Mouse (Mus musculus): ENCODE results near the gene Thtpa. TPM values are rescaled to one million over a fixed set of nuclear protein-coding genes. Genes with fewer than 3 reads are reported as not detected.

The Thtpa gene
- polyA plus RNA-seq, 1 experiment from 2014 or later = 18.2 TPM

- peaks cover 47% of the 10 kb centered on the region for H3K27me3 ChIP-seq (ENCODE audit: control insufficient read depth, insufficient read depth, low read length)
- peak overlapping the region; percentile 99 for H3K4me2 ChIP-seq (replicated peaks; ENCODE audit: low read depth, low read length)
- H3K36me3 ChIP-seq (ENCODE audit: control insufficient read depth, insufficient read depth, low read length) = no peaks in the 10 kb centered on the region
- ATAC-seq (ENCODE audit: low FRiP score) (no peak; the same call in 1 of the 2 replicates), DNase-seq (ENCODE audit: low spot score) (no peak)
- H3K9me3 ChIP-seq (ENCODE audit: control insufficient read depth, low read length) = no peaks in the 10 kb centered on the region
- peaks cover 12% of the 10 kb centered on the region; the same call in 1 of the 2 replicates for H3K4me1 ChIP-seq (replicated peaks; ENCODE audit: control insufficient read depth, insufficient read depth, low read length)
- WGBS = 12% methylated on average over 26 of the region's 26 CpGs
- H3K9ac ChIP-seq (ENCODE audit: low read depth, low read length) = no peak overlapping the region
- H3K4me3 ChIP-seq (ENCODE audit: low read depth, low read length) = peak overlapping the region; percentile 65
- no peak overlapping the region for H3K27ac ChIP-seq (ENCODE audit: low read depth, low read length)
These were observed 19.5 kb downstream of the Thtpa start for GRCm38 (mm10) chr14:55113975-55114645.

GRCm38 (mm10) chr14:55114759-55115701, 20.4 kb downstream of the Thtpa start:
- Histone ChIP-seq H3K4me3 (ENCODE audit: low read depth, low read length) (peak overlapping the region; percentile 65), H3K27me3 (ENCODE audit: control insufficient read depth, insufficient read depth, low read length) (peaks cover 45% of the 10 kb centered on the region), H3K4me2 (replicated peaks; ENCODE audit: low read depth, low read length) (peak overlapping the region; percentile 99), H3K4me1 (replicated peaks; ENCODE audit: control insufficient read depth, insufficient read depth, low read length) (peaks cover 9% of the 10 kb centered on the region; the same call in 1 of the 2 replicates), H3K36me3 (ENCODE audit: control insufficient read depth, insufficient read depth, low read length) (no peaks in the 10 kb centered on the region), H3K9me3 (ENCODE audit: control insufficient read depth, low read length) (no peaks in the 10 kb centered on the region), H3K27ac (ENCODE audit: low read depth, low read length) (no peak overlapping the region), H3K9ac (ENCODE audit: low read depth, low read length) (peak overlapping the region; percentile 69)
- peak; percentile 63 for ATAC-seq (ENCODE audit: low FRiP score)
- WGBS = under 1% methylated on average over 73 of the region's 78 CpGs
- DNase-seq (ENCODE audit: low spot score) = peak; percentile 73

DNA sequence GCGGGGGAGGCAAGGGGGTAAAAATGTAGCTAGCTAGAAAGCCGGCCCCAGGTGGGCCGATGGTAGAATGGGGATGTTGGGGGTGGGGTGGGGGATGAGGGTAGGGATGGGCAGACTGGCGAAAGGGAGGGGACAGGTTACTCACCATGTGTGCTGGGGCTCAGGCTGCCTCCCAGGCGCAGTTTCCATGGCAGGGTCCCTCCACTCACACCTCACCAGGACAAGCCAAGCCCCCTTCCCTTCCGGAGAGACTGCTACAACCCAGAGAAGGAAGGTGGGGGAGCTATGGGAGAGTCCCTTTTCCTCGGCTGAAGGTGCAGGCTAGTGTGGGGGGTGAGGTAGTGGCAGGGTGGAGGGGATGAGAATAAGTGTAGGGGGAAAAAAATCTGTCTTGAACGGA, 21.3 kb downstream of the Thtpa start:
- 0 out of 2 replicates have a peak overlapping the region, but pooled peaks have one; percentile 49 for H3K27ac ChIP-seq (ENCODE audit: low read depth, low read length)
- ATAC-seq (ENCODE audit: low FRiP score) (peak; percentile 51), DNase-seq (ENCODE audit: low spot score) (peak; percentile 41)
- H3K36me3 ChIP-seq (ENCODE audit: control insufficient read depth, insufficient read depth, low read length) = no peaks in the 10 kb centered on the region
- no peaks in the 10 kb centered on the region for H3K9me3 ChIP-seq (ENCODE audit: control insufficient read depth, low read length)
- peak overlapping the region; percentile 99 for H3K4me2 ChIP-seq (replicated peaks; ENCODE audit: low read depth, low read length)
- H3K4me3 ChIP-seq (ENCODE audit: low read depth, low read length) = peak overlapping the region; percentile 65
- peak overlapping the region; percentile 69 for H3K9ac ChIP-seq (ENCODE audit: low read depth, low read length)
- WGBS = under 1% methylated on average over 8 of the region's 8 CpGs
- peaks cover 40% of the 10 kb centered on the region for H3K27me3 ChIP-seq (ENCODE audit: control insufficient read depth, insufficient read depth, low read length)
- peaks cover 9% of the 10 kb centered on the region; the same call in 1 of the 2 replicates for H3K4me1 ChIP-seq (replicated peaks; ENCODE audit: control insufficient read depth, insufficient read depth, low read length)

DNA sequence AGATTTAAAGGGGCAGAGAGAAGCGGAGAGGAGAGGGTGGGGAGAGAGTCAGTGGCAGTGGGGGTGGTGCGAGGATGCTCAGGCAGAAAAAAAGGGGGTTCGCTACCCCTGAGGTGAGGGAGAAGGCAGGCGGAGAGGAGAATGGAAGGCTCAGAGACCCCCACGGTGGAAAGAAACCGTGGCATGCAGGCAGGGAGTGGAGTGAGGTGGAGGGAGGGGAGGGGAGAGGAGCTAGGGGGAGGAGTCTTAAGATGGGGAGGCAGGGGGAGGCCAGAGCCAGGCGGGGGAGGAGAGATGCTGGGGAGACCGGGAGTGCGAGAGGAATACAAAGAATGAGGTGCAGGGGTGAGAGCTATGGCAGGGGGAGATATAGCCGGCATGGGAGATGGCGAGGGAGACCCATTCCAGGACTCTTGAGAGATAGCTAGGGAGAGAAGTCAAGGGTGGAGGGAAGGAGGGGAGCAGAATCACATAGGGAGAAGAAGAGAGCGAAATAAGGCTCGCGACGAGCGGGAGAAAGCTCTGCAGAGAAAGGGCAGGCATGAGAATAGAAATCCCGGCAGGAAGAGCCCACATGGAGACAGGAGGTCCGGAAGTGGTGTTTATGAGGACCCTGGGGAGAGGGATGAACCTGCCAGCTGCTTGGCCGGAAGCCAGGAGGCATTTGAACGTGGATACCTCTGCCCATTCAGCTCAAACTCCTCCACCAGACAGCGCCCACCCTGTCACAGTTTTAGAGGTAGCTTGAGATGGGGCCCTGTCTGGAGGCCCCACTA, 22.0 kb downstream of the Thtpa start, which contains the start of gene Jph4:
Jph4 (minus strand) TSS at position 511 of the 776 bp plus-strand sequence.
- peak within 1 kb of the TSS; percentile 99 for H3K4me2 ChIP-seq (replicated peaks; ENCODE audit: low read depth, low read length)
- H3K27me3 ChIP-seq (ENCODE audit: control insufficient read depth, insufficient read depth, low read length) = peaks cover 40% of the 10 kb centered on the region
- WGBS = 5% methylated on average over 21 of the region's 21 CpGs
- peak; percentile 22; the same call in 1 of the 2 replicates for ATAC-seq (ENCODE audit: low FRiP score)
- peak; percentile 35 for DNase-seq (ENCODE audit: low spot score)
- H3K9ac ChIP-seq (ENCODE audit: low read depth, low read length) = peak within 1 kb of the TSS; percentile 69
- H3K9me3 ChIP-seq (ENCODE audit: control insufficient read depth, low read length) = no peaks in the 10 kb centered on the region
- peak within 1 kb of the TSS; percentile 49; the same call in 1 of the 2 replicates for H3K27ac ChIP-seq (ENCODE audit: low read depth, low read length)
- no peaks in the 10 kb centered on the region for H3K36me3 ChIP-seq (ENCODE audit: control insufficient read depth, insufficient read depth, low read length)
- peaks cover 9% of the 10 kb centered on the region; the same call in 1 of the 2 replicates for H3K4me1 ChIP-seq (replicated peaks; ENCODE audit: control insufficient read depth, insufficient read depth, low read length)
- peak within 1 kb of the TSS; percentile 65 for H3K4me3 ChIP-seq (ENCODE audit: low read depth, low read length)

DNA sequence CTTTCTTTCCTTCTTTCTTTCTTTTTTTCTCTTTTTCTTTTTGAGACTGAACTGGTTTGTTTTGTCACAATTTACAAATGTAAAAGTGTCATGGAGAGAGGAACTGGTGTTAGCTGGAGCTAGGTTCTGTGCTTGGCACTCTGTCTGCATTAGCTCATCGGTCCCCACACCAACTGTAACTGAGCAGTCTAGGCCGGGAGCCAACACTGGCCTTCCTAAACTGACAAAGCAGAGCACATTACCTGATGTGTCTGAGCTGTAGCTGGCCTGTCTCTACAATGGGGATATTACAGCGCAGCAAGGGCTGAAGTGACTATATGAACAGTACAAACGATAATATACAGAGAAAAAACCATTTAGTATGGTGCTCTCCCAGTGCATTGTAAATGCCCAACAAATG, 24.3 kb downstream of the Thtpa start:
- DNase-seq (ENCODE audit: low spot score) = no peak
- H3K9me3 ChIP-seq (ENCODE audit: control insufficient read depth, low read length) = no peaks in the 10 kb centered on the region
- H3K4me2 ChIP-seq (replicated peaks; ENCODE audit: low read depth, low read length) = no peak overlapping the region
- H3K36me3 ChIP-seq (ENCODE audit: control insufficient read depth, insufficient read depth, low read length) = no peaks in the 10 kb centered on the region
- H3K9ac ChIP-seq (ENCODE audit: low read depth, low read length) = no peak overlapping the region
- H3K4me1 ChIP-seq (replicated peaks; ENCODE audit: control insufficient read depth, insufficient read depth, low read length) = peaks cover 8% of the 10 kb centered on the region; the same call in 1 of the 2 replicates
- H3K4me3 ChIP-seq (ENCODE audit: low read depth, low read length) = no peak overlapping the region
- ATAC-seq (ENCODE audit: low FRiP score) = no peak
- H3K27me3 ChIP-seq (ENCODE audit: control insufficient read depth, insufficient read depth, low read length) = peaks cover 28% of the 10 kb centered on the region
- WGBS = 88% methylated on average over 4 of the region's 4 CpGs
- no peak overlapping the region for H3K27ac ChIP-seq (ENCODE audit: low read depth, low read length)

DNA sequence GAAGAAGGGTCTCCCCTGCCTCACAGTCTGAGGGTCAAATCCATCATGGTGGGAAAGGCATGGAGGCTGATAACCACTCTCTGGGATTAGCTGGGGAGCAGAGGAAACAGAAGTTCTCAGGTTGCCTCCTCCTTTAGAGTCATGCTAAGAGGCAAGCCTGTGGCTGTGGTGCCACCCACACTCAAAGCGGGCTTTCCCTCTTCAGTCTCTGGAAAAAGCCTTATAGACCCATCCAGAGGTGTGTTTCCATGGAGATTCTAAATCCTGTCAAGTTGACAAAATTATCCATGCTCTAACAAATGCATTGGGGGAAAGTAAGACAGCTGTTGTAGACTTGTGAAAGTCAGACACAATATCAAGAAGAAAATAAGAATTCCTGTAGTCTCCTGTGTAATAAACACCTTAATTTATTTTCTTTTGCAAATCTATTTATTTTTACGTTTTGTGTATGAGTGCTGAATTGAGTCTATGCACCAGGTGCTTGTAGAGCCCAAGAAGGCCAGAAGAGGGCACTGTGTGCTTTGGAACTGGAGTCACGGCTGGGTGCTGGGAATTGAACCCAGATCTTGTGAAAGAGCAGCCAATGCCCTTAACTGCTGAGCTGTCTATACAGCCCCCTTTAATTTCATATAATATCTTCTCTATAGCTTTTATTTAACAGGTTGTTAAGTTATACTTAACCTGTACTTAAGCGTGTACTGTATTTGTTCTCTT, 25.0 kb downstream of the Thtpa start:
- no peak for ATAC-seq (ENCODE audit: low FRiP score)
- no peaks in the 10 kb centered on the region for H3K9me3 ChIP-seq (ENCODE audit: control insufficient read depth, low read length)
- no peak overlapping the region for H3K9ac ChIP-seq (ENCODE audit: low read depth, low read length)
- H3K36me3 ChIP-seq (ENCODE audit: control insufficient read depth, insufficient read depth, low read length) = no peaks in the 10 kb centered on the region
- H3K4me3 ChIP-seq (ENCODE audit: low read depth, low read length) = no peak overlapping the region
- H3K27ac ChIP-seq (ENCODE audit: low read depth, low read length) = no peak overlapping the region
- DNase-seq (ENCODE audit: low spot score) = no peak
- H3K27me3 ChIP-seq (ENCODE audit: control insufficient read depth, insufficient read depth, low read length) = peaks cover 22% of the 10 kb centered on the region
- H3K4me1 ChIP-seq (replicated peaks; ENCODE audit: control insufficient read depth, insufficient read depth, low read length) = peaks cover 6% of the 10 kb centered on the region; the same call in 1 of the 2 replicates
- 69% methylated on average over 4 of the region's 4 CpGs for WGBS
- no peak overlapping the region for H3K4me2 ChIP-seq (replicated peaks; ENCODE audit: low read depth, low read length)

DNA sequence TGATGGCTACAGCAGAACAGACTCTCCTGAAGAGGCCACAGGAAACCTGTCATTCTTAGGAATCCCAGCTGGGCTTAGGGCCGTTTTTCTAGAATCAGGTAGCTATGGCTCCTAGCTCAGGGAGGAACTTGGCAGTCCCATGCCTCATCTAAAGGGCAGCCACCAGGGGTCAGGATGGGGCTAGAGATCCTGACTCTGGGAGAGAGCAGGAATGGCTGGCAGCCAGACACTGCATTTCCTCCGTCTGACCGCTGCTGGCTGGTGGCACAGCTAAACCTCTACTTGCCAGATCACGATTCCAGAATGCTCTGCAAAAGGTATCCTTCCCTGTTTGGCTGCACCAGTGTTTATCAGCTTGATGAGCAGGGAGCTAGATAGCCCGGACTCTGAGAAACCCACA, 27.4 kb downstream of the Thtpa start:
- no peak overlapping the region for H3K9ac ChIP-seq (ENCODE audit: low read depth, low read length)
- H3K9me3 ChIP-seq (ENCODE audit: control insufficient read depth, low read length) = no peaks in the 10 kb centered on the region
- peak overlapping the region; percentile 7; the same call in 1 of the 2 replicates for H3K4me2 ChIP-seq (replicated peaks; ENCODE audit: low read depth, low read length)
- ATAC-seq (ENCODE audit: low FRiP score) (peak; percentile 78; the same call in 1 of the 2 replicates), DNase-seq (ENCODE audit: low spot score) (peak; percentile 81)
- peaks cover 5% of the 10 kb centered on the region; the same call in 1 of the 2 replicates for H3K27me3 ChIP-seq (ENCODE audit: control insufficient read depth, insufficient read depth, low read length)
- H3K27ac ChIP-seq (ENCODE audit: low read depth, low read length) = no peak overlapping the region
- 12% methylated on average over 5 of the region's 5 CpGs for WGBS
- no peaks in the 10 kb centered on the region for H3K4me1 ChIP-seq (replicated peaks; ENCODE audit: control insufficient read depth, insufficient read depth, low read length)
- H3K4me3 ChIP-seq (ENCODE audit: low read depth, low read length) = no peak overlapping the region
- H3K36me3 ChIP-seq (ENCODE audit: control insufficient read depth, insufficient read depth, low read length) = no peaks in the 10 kb centered on the region

Measured in hindbrain, embryonic 11.5 days (tissue).